Mouse (Mus musculus): ENCODE data around the gene Dcun1d1.
A peak's percentile ranks its signal among the peaks of the same experiment; 100 is the strongest.

Gene Dcun1d1

GRCm38 (mm10) chr3:35937345-35937744 lies at the start of gene Dcun1d1:
Gene Dcun1d1 (minus strand): TSS chr3:35937445.
- no peak for DNase-seq (ENCODE audit: inconsistent ontology term)

- no peak for DNase-seq (ENCODE audit: inconsistent ontology term)
Observed at GRCm38 (mm10) chr3:35986266-35986665, 49.0 kb upstream of the Dcun1d1 start.

GRCm38 (mm10) chr3:35973551-35973950 lies 36.3 kb upstream of the Dcun1d1 start:
- peak; percentile 29 for DNase-seq (ENCODE audit: inconsistent ontology term)

GRCm38 (mm10) chr3:35972985-35973384 lies 35.7 kb upstream of the Dcun1d1 start:
- DNase-seq (ENCODE audit: inconsistent ontology term) = no peak

- no peak for DNase-seq (ENCODE audit: inconsistent ontology term)
Observed at GRCm38 (mm10) chr3:35971149-35971548, 33.9 kb upstream of the Dcun1d1 start.

- peak; percentile 12 for DNase-seq (ENCODE audit: inconsistent ontology term)
Observed at GRCm38 (mm10) chr3:35970441-35970840, 33.2 kb upstream of the Dcun1d1 start.

GRCm38 (mm10) chr3:35967366-35967921 lies 30.2 kb upstream of the Dcun1d1 start:
- DNase-seq (ENCODE audit: inconsistent ontology term) = no peak

- DNase-seq (ENCODE audit: inconsistent ontology term) = no peak
Observed at GRCm38 (mm10) chr3:35966493-35966892, 29.2 kb upstream of the Dcun1d1 start.

- no peak for DNase-seq (ENCODE audit: inconsistent ontology term)
Observed at GRCm38 (mm10) chr3:35964928-35965327, 27.7 kb upstream of the Dcun1d1 start.

- no peak for DNase-seq (ENCODE audit: inconsistent ontology term)
Observed at GRCm38 (mm10) chr3:35963921-35964320, 26.7 kb upstream of the Dcun1d1 start.

GRCm38 (mm10) chr3:35963401-35963800 lies 26.2 kb upstream of the Dcun1d1 start:
- DNase-seq (ENCODE audit: inconsistent ontology term) = no peak

GRCm38 (mm10) chr3:35962967-35963366 lies 25.7 kb upstream of the Dcun1d1 start:
- no peak for DNase-seq (ENCODE audit: inconsistent ontology term)

GRCm38 (mm10) chr3:35957230-35957629 lies 20.0 kb upstream of the Dcun1d1 start:
- no peak for DNase-seq (ENCODE audit: inconsistent ontology term)

GRCm38 (mm10) chr3:35954901-35955575 lies 17.8 kb upstream of the Dcun1d1 start:
- no peak for DNase-seq (ENCODE audit: inconsistent ontology term)

GRCm38 (mm10) chr3:35953816-35954215 lies 16.6 kb upstream of the Dcun1d1 start:
- DNase-seq (ENCODE audit: inconsistent ontology term) = no peak

GRCm38 (mm10) chr3:35953184-35953583 lies 15.9 kb upstream of the Dcun1d1 start:
- no peak for DNase-seq (ENCODE audit: inconsistent ontology term)

GRCm38 (mm10) chr3:35948197-35948596 lies 11.0 kb upstream of the Dcun1d1 start:
- no peak for DNase-seq (ENCODE audit: inconsistent ontology term)

- DNase-seq (ENCODE audit: inconsistent ontology term) = no peak
Observed at GRCm38 (mm10) chr3:35940520-35941135, 3.4 kb upstream of the Dcun1d1 start.

GRCm38 (mm10) chr3:35940047-35940446 lies 2.8 kb upstream of the Dcun1d1 start:
- no peak for DNase-seq (ENCODE audit: inconsistent ontology term)

GRCm38 (mm10) chr3:35933405-35933777 lies 3.9 kb downstream of the Dcun1d1 start:
- DNase-seq (ENCODE audit: inconsistent ontology term) = peak; percentile 60

- DNase-seq (ENCODE audit: inconsistent ontology term) = peak; percentile 87
Observed at GRCm38 (mm10) chr3:35932735-35933404, 4.4 kb downstream of the Dcun1d1 start.

- no peak for DNase-seq (ENCODE audit: inconsistent ontology term)
Observed at GRCm38 (mm10) chr3:35931896-35932727, 5.1 kb downstream of the Dcun1d1 start.
